Mouse (Mus musculus) cerebellum, postnatal 4 days (tissue): ENCODE measurements around the gene Vmn2r73.
"Not testable (repeated sequence)": the region's sequence is repeated elsewhere in the genome, so short reads cannot be mapped to it uniquely, and the experiment has no call there.

ENCODE experiments used
- DNase-seq, 2 experiments: peaks; one replicate each; pipeline ENCODE4 v3.0.0; 2022; ENCODE audit warnings: low spot score in 2 of 2, mixed read lengths in 1 of 2

Vmn2r73 gene

GRCm38 (mm10) chr7:85876166-85876565, at the start of gene Vmn2r73:
Vmn2r73 (minus strand) TSS chr7:85876266.
- no peak for DNase-seq

- DNase-seq, result no peak
These were observed 35.7 kb downstream of the Vmn2r73 start for GRCm38 (mm10) chr7:85840090-85840948.

- not testable (repeated sequence) for DNase-seq
These were observed 58.0 kb downstream of the Vmn2r73 start for GRCm38 (mm10) chr7:85818092-85818491.
